Mouse (Mus musculus): ENCODE results near the gene Wwtr1.
A peak's percentile ranks its signal among the peaks of the same experiment; 100 is the strongest.

Gene Wwtr1

DNA sequence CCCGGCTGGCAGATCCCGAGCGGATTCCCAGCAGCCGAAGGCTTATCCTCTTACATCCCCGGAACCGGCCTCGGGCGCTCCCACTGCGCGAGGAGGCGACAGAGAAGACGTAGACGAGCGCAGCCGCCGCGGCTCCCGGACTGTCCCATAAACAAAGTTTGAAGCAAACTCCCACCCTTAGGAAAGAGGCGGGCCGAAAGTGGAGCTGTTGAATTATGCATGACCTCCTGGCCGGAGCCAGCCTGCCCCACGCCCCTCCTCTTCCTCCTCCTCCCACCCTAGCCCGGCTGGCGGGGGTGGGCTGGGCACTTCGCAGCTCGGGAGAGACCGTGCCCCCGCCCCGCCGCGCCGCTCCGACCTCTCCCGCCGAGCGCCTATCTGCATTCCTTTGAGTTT, at the start of gene Wwtr1:
TSS of gene Wwtr1 (minus strand) at position 251 of the 396 bp plus-strand sequence.
- peak; percentile 100 for DNase-seq

DNA sequence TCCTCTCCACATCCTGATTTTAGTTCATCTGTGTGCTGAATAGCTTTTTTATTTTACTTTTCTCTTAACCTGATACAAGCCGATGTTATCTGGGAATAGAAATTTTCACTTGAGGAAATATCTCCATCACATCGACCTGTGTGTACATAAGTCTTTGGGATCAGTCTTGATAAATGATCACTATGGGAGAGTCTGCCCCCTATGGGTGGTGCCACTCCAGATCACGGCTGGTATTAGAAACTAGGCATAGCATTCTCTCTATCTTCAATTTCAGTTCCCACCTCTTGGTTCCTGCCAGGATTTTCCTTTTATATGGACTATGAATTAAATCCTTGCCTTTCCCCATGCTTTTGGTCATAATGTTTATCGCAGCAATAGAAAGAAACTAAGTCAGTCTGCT, 44.0 kb upstream of the Wwtr1 start:
- DNase-seq: no peak

DNA sequence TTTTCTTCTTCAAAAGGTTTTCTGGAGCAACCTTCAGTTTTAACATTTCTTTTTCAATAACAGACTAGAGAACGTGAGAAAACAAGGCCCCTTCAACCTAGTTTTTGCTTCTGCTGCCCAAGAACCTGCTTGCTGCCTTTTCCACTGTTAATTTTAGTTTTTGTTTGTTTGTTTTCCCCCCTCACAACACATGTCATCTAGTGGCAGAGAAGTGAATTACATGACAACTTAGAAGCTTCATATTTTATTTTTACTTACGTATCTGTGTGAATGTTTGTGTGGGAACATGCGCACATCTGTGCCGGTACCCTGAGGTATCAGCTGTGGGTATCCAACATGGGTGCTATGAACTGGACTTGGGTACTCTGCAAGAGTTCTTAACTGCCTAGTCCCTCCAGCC, 39.9 kb upstream of the Wwtr1 start:
- no peak for DNase-seq

DNA sequence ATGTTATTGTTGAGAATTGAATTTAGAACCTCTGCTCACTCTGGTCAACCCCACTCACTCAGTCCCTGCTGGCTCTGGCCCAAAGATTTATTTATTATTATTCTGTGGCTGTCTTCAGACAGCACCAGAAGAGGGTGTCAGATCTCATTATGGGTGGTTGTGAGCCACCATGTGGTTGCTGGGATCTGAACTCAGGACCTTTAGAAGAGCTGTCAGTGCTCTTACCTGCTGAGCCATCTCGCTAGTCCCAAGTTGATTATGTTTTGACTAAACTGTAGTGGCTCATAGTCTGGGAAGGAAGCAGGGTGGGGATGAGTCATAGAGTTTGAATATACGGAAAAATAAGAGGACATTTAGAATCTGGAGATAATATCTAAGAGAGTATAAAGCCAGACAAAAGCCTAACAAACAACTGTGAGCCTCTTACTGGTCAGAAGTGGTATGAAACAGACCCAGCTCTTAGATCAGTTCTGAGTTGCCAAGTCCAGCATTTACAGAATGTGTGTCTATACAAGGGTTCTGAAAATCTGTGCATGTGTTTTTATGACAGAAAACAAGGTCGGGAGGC, 36.8 kb upstream of the Wwtr1 start:
- DNase-seq: peak; percentile 91

DNA sequence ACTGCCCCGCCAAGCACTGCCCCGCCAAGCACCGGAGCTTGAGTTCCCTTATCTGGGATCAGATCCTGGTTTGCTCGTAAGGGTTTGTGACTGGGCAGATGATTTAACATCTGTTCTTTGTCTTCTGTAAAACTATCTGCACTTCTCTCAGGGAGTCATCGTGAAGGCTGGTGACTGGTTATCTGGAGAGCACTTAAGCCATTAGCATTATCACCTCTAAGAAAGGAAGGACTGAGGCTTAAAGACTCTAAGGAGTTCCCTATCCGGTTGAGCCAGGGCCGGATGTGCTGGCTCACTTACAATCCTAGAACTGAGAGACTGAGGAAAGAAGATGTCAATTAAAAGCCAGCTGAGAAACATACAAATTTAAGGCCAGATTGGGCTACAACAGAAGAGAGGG, 36.1 kb upstream of the Wwtr1 start:
- no peak for DNase-seq

DNA sequence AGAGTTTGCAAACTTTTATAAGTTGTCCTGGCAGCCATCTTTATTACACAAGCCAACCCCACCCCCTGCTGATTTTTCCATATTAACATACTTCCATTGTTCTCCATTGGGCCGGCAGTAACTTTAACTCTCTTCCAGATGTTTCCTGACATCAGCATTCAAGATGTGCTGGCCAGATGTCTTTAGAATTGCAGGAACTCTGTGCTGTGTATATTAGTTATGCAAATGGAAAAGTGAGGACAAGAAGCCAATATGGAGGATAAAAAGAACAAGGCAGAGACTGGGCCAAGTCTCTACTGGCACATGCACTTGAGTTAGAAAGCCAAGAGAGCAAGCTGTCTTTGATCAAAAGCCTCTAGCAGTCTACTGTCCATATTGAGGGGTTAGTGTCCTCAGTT, 28.9 kb upstream of the Wwtr1 start:
- peak; percentile 97 for DNase-seq

DNA sequence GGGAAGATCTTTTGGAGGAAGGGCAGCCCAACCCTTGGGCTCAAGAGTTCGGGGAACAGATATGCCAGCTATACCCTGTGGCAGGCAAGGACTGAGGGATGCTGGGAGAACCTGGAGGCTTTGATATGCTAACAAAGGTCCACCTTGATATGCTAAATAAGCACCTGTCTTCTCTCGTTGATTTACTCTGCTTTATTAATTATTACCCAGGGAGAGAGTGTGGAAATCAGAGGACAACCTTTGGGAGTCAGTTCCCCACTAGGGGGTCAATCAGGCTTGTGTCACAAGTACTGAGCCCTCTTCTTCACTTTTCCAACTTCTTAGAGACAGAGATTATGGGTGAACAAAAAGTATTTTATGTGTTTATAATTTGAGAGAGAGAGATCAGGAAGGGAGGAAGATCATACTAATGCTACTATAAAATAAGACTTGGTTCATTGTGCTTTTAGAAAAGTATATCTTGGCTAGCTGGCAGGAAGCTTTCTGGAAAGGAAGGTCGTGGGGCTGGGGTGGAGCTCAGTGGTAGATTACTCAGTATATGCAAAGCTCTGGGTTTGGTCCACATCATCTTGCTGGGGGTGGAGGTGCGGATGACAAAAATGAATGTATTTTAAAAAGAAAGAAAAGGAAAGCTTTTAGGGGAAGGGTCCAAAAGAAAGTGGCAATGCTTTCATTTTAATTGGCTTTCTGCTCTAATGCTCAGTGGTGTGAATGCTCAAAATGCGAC, 28.3 kb upstream of the Wwtr1 start:
- DNase-seq: peak; percentile 71

DNA sequence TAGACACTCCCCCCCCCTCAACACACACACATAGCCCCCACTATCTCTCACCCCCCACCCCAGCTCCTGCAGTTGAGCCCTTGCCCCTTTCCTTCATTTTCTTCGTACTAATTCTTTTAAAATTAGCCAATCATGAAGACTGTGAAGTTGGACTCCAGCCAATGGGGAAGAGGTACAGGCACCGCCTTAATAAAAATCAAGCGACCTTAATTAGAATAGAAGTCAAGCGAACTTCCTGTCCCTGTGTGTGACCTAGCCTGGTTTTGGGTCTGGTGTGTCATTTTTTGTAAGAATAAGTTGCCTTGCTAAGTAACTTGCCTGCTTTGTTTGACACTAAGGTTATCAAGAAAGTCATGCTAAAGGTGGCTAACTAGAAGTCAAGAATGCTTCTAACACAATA, 26.9 kb upstream of the Wwtr1 start:
- peak; percentile 90 for DNase-seq

DNA sequence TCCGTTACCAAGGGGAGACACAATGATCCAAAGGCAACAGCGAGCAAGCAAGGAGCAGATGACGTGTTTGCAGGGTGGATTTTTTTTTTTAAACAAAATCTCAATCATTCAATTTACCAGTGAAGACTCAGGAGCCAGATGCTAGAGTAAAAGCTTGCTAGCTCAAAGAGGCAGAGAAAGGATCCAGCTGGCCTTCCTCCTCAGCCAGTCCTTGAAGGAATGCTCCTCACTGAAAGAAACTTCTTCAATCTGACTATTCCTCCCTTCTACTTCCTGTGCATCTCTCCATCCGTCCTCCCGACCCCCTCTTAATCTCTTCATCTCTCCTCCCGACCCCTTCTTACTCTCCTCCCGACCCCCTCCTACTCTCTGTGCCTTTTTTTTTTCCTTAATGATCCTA, 20.9 kb upstream of the Wwtr1 start:
- DNase-seq: peak; percentile 86

DNA sequence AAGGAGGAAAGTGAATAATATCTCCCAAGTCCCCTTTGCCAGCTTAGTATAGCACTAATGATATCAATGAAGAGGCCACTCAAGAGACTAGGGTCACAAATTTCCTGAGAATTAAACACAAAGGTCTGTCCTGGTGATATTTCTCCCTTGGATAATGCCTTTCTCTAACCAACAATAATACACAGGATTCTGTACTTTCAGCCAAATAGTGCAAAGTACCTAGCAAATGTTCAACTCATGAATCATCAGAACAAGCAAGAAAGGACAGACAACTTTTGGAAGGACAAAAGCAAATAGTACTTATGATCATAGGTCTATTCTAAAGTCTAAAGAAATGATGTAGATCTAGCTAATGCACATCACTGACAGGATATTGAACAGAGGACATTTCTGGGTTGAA, 19.8 kb upstream of the Wwtr1 start:
- DNase-seq: no peak

DNA sequence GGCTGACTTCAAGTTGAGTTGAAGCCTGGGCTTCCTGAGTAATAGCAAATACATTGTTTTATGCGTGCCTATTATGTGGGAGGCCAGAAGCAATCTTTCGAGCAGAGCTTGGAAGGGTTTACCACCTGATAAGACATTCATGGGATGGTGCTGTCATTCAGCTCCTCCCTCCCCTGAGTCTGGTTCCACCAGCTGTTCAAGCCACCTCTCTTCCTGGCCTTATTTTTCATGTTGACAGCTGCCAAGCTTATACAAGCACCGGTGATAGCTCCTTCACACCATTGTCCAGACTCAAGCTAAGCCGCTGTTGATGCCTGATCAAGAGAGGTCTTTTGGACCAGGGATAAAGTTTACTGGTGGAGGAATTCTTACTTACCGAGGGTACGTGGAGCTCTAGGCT, 10.3 kb upstream of the Wwtr1 start:
- DNase-seq: peak; percentile 67

DNA sequence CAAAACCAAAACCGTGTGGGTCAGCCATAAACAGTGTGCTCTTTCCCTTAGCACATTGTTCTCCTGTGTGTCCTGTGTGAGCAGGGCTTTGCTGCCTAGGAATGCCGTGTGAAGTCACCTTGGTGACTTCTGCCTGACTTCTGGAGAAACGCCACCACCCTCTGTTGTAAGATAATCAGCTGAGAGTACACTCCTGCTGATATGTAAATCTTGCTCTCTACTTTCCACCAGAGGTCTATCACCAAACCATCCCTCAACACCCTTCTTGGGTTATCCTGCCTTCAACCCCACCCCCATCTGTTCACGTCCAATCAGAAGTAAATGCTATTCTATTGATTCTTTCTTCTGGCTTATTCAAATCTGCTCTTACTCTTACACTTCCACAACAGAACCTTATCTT, 7.8 kb upstream of the Wwtr1 start:
- peak; percentile 69 for DNase-seq

DNA sequence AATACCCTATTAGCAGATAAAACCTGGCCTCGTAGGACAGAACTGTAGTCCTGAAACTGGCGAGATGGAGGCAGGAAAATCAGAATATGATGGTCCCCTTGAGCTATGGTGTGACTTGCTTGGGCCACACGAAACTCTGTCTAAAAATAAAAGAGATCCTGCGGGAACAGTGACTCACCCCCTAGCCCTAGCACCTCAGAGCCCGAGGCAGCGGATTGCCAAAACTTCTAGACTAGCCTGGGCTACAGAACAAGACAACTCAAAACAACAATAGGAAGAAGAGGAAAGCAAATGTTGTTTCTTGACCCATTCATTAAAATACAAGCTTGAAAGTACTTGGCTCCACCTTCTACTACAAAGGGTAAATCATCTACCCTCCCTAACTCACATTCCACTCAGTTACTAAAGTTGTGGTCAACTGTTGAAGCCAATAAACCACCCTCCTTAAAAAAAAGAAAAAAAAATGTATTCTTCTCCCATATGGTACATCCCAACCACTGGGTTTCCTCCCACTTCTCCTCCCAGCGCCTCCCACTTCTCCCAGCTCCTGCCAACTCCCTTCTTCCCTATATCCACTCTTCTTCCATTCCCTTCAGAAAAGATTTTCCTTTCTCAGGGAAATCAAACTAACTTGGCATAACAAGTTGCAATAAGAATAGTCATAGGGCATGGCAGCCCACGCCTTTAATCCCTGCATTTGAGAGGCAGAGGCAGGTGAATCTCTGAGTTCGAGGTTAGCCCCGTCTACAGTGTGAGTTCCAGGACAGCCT, 4.9 kb upstream of the Wwtr1 start:
- peak; percentile 76 for DNase-seq

DNA sequence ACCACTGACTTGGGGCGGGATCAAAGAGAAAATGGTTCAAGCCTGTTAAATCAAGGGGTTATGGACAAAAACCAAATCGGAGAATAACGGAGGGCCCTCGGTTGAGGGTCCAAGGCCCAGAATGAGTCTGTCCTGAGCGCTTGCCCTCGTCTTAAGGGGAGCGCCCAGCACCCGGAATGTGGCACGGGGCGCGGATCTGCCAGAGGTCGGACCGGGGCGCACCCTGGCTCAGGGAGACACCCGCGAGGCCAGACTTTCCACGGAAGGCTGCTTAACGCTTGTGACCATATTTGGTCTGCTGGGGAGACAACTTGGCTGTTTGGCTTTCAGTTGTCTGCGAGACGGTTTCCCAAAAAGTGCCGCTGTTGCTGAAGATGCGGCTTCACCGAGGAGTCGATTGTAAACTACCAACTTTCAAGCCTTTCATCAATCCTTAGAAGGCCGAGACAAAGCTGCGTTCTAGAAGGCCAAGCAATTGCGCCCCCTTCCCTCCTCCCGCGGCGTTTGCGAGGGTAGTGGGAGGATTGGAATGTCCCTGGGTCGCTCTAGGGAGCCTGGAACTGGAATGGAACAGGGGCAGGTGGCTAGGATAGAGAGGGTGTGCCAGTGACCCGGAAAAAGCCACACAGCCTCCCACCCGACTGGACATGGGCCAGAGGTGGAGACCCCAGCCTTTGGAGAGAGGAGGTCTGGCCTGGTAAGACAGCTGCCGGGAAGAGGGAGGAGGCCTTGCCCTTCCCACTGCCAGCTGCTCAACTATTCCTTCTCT, 530 bp upstream of the Wwtr1 start:
- peak; percentile 98 for DNase-seq

DNA sequence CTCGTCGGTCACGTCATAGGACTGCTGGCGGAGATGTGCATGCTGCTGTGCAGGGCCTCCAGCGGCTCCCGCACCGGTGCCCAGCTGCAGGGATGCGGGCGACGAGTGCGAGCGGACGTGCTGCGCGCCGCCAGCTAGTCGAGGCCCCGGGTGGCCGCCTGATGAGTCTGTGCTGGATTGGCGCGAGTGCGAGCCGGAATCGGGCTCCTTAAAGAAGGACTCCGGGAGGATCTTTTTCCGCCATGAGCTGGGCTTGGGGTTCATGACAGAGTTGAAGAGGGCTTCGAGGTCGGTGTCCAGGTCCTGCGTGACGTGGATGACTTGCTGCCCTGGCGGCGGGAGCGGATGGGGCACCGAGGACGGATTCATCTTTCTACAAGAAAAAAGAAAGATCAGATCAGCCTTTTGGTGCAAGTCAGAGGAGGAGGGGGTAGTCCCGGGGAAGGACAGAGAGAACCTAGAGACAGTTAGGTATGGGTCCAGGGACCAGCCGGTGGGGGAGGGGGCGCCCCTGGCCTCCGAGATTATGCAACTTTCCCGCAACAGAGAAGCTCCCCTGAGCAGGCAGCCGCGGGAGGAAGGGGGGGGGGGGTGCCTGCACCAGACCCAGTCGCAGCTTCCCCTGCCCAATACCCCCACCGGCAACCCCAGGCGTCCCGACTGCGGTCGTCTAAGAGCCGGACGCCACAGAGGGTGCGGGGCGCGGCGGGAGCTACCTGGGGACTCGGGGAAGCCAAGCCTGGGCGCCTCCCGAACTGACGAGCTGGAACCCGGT, 638 bp downstream of the Wwtr1 start:
- DNase-seq: peak; percentile 97

DNA sequence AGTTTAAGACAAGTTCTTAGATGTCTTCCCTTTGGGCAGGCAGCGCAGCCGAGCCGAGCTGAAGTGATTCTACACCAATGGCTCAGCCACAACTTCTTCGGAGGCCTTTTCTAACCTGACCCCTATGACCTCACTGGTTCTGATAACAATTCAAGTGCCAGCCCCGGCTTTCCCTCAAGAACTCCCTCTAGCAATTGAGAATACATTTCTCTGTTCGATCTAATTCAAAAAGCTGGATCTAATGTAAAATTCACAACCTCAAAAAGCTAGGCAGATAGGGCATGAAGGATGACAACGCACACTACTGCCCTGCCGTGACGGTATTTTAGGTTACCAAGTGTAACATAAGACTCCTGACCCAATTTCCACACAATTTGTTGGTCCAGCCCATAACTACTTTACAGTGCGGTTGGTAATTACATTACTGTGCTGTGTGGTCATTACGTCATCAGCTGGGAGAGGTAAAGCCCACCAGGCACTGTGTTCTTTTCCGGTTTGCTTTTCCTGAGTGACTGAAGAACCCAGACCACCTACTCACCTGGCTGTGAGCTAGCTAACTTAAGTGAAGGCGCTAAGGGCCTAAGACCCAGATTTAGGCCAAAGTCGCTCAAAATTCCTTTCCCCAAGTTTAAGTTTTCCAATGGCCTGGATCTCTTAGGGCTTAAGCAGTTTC, 1.7 kb downstream of the Wwtr1 start:
- DNase-seq: peak; percentile 88

DNA sequence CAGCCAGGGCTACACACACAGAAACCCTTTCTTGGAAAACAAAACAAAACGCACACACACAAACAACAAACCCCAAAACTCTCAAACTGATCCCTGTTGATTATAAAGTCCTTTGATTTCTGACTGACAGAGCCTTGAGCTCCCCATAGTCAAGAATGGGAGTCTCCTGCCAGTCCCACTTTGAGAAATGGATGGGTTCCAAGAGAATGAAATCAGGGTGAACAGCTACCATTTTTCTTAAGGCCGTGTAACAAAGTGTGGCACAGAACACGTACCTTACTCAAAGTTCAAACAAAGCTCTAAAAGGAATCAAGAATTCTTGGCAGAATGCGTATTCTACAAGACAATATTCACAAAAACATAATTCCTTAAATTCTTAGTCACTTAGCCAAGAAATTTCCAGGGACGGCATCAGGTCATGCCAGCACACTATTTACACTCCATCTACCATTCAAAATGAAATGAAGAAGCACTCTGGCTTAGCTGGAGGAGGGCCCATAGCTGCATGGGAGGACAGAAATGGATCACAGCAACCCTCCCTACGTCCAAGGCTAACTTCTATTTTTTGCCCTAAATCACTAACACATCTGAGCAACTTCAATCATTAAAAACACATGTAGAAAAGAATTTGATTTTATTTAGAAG, 3.3 kb downstream of the Wwtr1 start:
- peak; percentile 77 for DNase-seq

DNA sequence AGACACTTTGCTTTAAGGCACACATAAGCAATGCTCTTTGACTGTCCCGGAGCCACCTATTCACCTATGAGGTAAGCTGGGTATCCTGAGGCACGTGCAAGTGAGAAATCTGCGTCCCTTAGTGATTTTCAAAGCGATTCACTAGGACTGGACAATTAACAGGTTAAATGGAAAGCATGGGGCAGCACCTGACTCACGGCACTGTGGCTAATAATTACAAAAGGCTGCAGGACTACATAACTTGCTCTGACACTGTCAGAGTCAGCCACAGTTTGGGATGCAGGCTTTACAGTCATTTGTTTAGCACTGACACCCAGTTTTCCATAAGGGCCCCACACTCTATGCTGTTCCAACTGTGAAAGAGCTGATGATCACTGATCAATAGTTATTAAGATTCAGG, 9.1 kb downstream of the Wwtr1 start:
- DNase-seq: no peak

DNA sequence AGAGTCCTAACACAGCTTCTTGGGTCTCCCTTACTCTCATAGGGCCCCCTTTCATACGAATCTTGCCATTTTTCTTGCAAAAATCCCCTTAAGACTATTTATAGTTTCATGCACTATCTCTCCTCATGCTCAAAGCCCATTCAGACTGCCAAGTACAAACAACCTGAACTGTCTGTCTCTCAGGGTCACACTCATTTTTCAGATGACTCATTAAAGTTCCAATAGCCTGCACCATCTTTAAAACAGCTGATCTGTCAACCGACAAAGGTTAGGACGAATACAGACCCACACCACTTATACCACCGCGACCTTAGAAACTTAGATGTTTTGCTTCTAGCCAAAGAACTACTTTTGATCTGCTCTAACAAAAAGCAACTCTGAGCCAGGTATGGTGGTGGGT, 12.1 kb downstream of the Wwtr1 start:
- DNase-seq: no peak

DNA sequence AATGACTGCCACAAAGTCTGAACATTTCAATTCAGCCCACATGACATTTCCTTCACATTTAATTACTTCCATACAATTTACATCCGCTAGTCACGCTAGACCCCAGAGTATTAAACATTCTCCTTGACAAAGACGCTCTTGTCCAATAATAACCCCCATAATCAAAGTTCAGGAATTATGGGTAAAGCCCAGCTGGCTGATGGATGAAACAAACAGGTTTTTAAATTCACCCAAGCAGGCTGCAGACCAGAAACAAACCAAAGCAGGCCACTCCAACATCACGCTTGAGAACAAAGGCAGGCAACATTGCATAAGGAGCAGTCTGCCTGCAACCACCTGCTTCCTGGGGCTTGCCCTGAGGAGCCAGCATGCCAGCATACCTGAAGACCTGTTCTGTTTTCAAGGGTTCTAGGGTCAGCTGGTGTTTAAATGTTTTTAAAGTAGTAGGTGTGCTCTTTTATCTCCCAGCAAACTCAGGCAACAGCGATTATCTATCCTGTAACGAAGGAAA, 12.7 kb downstream of the Wwtr1 start:
- DNase-seq: no peak

DNA sequence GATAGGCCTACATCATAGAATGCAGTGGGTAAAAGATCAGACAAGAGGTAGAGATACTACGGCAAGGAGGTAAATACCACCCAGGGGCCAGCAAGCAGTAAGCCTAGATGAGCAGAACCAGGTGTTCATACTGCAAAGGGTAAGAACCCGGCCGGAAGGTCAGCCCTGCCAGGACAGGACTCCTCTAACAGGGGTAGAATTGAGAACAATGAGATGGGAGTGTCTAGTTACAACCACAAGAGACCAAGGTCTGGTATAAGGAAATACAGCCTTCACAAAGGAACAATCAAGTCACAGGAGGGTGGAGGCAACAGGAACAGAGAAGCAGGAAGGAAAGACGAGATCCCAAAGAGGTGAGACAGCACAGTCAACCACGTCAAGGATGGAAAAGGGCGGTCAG, 16.9 kb downstream of the Wwtr1 start:
- peak; percentile 93 for DNase-seq

All from heart, adult 11 months (tissue).